Comparison of ENCODE assay signal across 16 mouse cellular contexts in the genomic region with DNA sequence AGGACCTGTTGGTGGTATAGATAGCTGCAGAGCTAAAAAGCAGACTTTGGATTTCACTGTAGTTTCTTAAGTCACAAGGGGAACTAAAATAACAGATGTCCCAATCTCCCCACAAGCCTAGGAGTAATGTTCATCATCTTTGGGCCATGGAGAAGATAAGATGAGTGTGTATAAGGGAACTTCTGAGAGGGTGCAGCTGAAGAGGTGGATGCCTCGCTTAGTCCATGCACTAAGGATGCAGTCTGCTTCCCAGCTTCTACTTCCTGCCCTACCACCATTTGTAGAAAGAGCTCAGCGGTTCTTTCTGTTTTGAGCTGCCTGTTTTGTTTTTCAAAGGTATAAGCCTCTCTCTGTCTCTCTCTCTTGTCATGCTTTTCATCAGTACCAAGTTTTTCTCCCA.
DNase-seq lines count a peak whose midpoint lies in the region; ATAC-seq lines count a peak whose summit lies in the region.
"Had no signal": no experiment of that assay in that cellular context is flagged by ENCODE, and none has a peak within 500 bp of the region (broad histone marks: within the 10 kb centered on the region; RNA-seq: fewer than 3 reads in every experiment).

No protein-coding gene starts in this region.

- H3K4me2 ChIP-seq in kidney, embryonic 15.5 days: no peak overlapping the region
- no peak overlapping the region for H3K4me2 ChIP-seq in hindbrain, embryonic 13.5 days
- H3K4me2 ChIP-seq: embryonic facial prominence, embryonic 13.5 days; forebrain, embryonic 15.5 days; midbrain, embryonic 12.5 days; neural tube, embryonic 13.5 days had no signal

- H3K9me3 ChIP-seq in kidney, embryonic 15.5 days (replicated peaks): no peaks in the 10 kb centered on the region
- H3K9me3 ChIP-seq in hindbrain, embryonic 13.5 days: no peaks in the 10 kb centered on the region
- H3K9me3 ChIP-seq: embryonic facial prominence, embryonic 13.5 days; forebrain, embryonic 15.5 days; midbrain, embryonic 12.5 days; neural tube, embryonic 13.5 days had no signal

- peaks cover 5% of the 10 kb centered on the region; the same call in 1 of the 2 replicates for H3K4me1 ChIP-seq in kidney, embryonic 15.5 days
- 0 out of 2 replicates have a peak, but pooled peaks cover 3% of the 10 kb centered on the region for H3K4me1 ChIP-seq in hindbrain, embryonic 13.5 days (replicated peaks)
- H3K4me1 ChIP-seq: embryonic facial prominence, embryonic 13.5 days; forebrain, embryonic 15.5 days; midbrain, embryonic 12.5 days had no signal

- peak overlapping the region; percentile 75 for H3K27ac ChIP-seq in kidney, embryonic 15.5 days
- H3K27ac ChIP-seq in hindbrain, embryonic 13.5 days: no peak overlapping the region
- H3K27ac ChIP-seq: embryonic facial prominence, embryonic 13.5 days; forebrain, embryonic 15.5 days; midbrain, embryonic 12.5 days; neural tube, embryonic 13.5 days had no signal

- no peak overlapping the region for H3K4me3 ChIP-seq in kidney, embryonic 15.5 days (replicated peaks)
- no peak overlapping the region for H3K4me3 ChIP-seq in hindbrain, embryonic 13.5 days
- H3K4me3 ChIP-seq: embryonic facial prominence, embryonic 13.5 days; forebrain, embryonic 15.5 days; midbrain, embryonic 12.5 days; neural tube, embryonic 13.5 days had no signal

- no peak for DNase-seq in kidney, adult 8-10 months
- DNase-seq in naive thymus-derived CD4-positive, alpha-beta T cell, adult 2 months (ENCODE audit: low read depth): peak; percentile 66
- DNase-seq in heart, postnatal 4 days: no peak
- DNase-seq: adrenal gland, postnatal 36 days; cerebellum, adult 18-20 months; gastrocnemius, postnatal 14 days; right cerebral cortex, postnatal 4 days had no signal

- H3K27me3 ChIP-seq in kidney, embryonic 15.5 days: peaks cover 18% of the 10 kb centered on the region; the same call in 1 of the 2 replicates
- H3K27me3 ChIP-seq in hindbrain, embryonic 13.5 days: peaks cover 19% of the 10 kb centered on the region; the same call in 1 of the 2 replicates
- H3K27me3 ChIP-seq: forebrain, embryonic 15.5 days had no signal

- peak; percentile 31; the same call in 1 of the 2 replicates for ATAC-seq in kidney, embryonic 15.5 days (replicated peaks; ENCODE audit: low FRiP score)
- ATAC-seq in CD4-positive, CD25-positive, alpha-beta regulatory T cell, adult 4 months: peak; percentile 53
- ATAC-seq in hematopoietic stem cell, adult 5-6 weeks (replicated peaks in 1 of 2; ENCODE audit: insufficient read depth in 1 of 2, low FRiP score in 2 of 2, low TSS enrichment in 1 of 2, low read depth in 1 of 2, poor library complexity in 2 of 2, severe bottlenecking in 2 of 2): peak; percentile 21 to 43; a peak in 1 of 4 replicates
- ATAC-seq in frontal cortex, adult (ENCODE audit: low TSS enrichment): no peak
- ATAC-seq in hindbrain, embryonic 13.5 days (ENCODE audit: low FRiP score): no peak
- ATAC-seq: forebrain, embryonic 15.5 days had no signal

- 17% methylated on average over 2 of the region's 2 CpGs for WGBS in kidney, embryonic 15.5 days
- WGBS in hindbrain, embryonic 13.5 days: 18% methylated on average over 2 of the region's 2 CpGs

- H3K9ac ChIP-seq in kidney, embryonic 15.5 days: no peak overlapping the region
- no peak overlapping the region for H3K9ac ChIP-seq in hindbrain, embryonic 13.5 days
- H3K9ac ChIP-seq: embryonic facial prominence, embryonic 13.5 days; forebrain, embryonic 15.5 days; midbrain, embryonic 12.5 days; neural tube, embryonic 13.5 days had no signal

- H3K36me3 ChIP-seq in kidney, embryonic 15.5 days: no peaks in the 10 kb centered on the region
- no peaks in the 10 kb centered on the region for H3K36me3 ChIP-seq in hindbrain, embryonic 13.5 days
- H3K36me3 ChIP-seq: embryonic facial prominence, embryonic 13.5 days; forebrain, embryonic 15.5 days; midbrain, embryonic 12.5 days; neural tube, embryonic 13.5 days had no signal

Comparison
In these comparisons a context has a peak if more than half of its experiments do, and no peak if none do; other contexts are left out.
1. ATAC-seq: peak in kidney, embryonic 15.5 days (single experiment), CD4-positive, CD25-positive, alpha-beta regulatory T cell, adult 4 months (single experiment) and hematopoietic stem cell, adult 5-6 weeks (2 of 2); none in frontal cortex, adult (single experiment) and hindbrain, embryonic 13.5 days (single experiment).